Mouse (Mus musculus) kidney, postnatal 0 days (tissue): Measurements from ENCODE around the gene Por. TPM values are rescaled to one million over a fixed set of nuclear protein-coding genes. Genes with fewer than 3 reads are reported as not detected.

Experiments
- ATAC-seq: fragments of 200-750 bp; cut with Nextera tagmentation; replicated peaks from 2 replicates; pipeline ENCODE4 v1.8.0; 2017; ENCODE audit warnings: low read depth, moderate number of reproducible peaks, moderate TSS enrichment, moderate library complexity; ENCODE audit not compliant: low FRiP score
- DNase-seq: peaks from one replicate; pipeline ENCODE4 v3.0.0-alpha.2; 2016; ENCODE audit warnings: low spot score
- H3K27ac ChIP-seq: fragments of 300-500 bp; sonication (generic); 2 replicates; pipeline ENCODE4 v1.5.1; 2014; ENCODE audit warnings: mild to moderate bottlenecking
- H3K27me3 ChIP-seq: fragments of 300-500 bp; sonication (generic); 2 replicates; pipeline ENCODE4 v1.6.1; 2014; ENCODE audit warnings: low read length, mixed read lengths; ENCODE audit not compliant: insufficient read depth
- H3K36me3 ChIP-seq: fragments of 300-500 bp; sonication (generic); 2 replicates; pipeline ENCODE4 v1.6.1; 2014; ENCODE audit warnings: low read length, mixed read lengths; ENCODE audit not compliant: insufficient read depth
- H3K4me1 ChIP-seq: fragments of 300-500 bp; sonication (generic); replicated peaks from 2 replicates; pipeline ENCODE4 v1.6.1; 2014; ENCODE audit warnings: antibody characterized with exemption, low read length, mixed read lengths; ENCODE audit not compliant: insufficient read depth
- H3K4me2 ChIP-seq: fragments of 300-500 bp; sonication (generic); 2 replicates; pipeline ENCODE4 v1.6.1; 2014; ENCODE audit warnings: mild to moderate bottlenecking, low read length, moderate library complexity, mixed read lengths
- H3K4me3 ChIP-seq: fragments of 300-500 bp; sonication (generic); replicated peaks from 2 replicates; pipeline ENCODE4 v1.5.1; 2014; ENCODE audit warnings: low read depth, low read length
- H3K9ac ChIP-seq: fragments of 300-500 bp; sonication (generic); 2 replicates; pipeline ENCODE4 v1.6.1; 2014; ENCODE audit warnings: low read depth, low read length
- H3K9me3 ChIP-seq: fragments of 300-500 bp; sonication (generic); replicated peaks from 2 replicates; pipeline ENCODE4 v1.6.1; 2016; ENCODE audit warnings: low read length, inconsistent platforms, mixed read lengths
- CTCF ChIP-seq: IDR thresholded peaks from 2 replicates; pipeline ENCODE4 v1.5.1; 2016; ENCODE audit warnings: antibody characterized with exemption, low read depth, mild to moderate bottlenecking, moderate library complexity
- WGBS: fragments of 180-500 bp; shearing (Covaris S2); extraction: QIAGEN DNeasy Blood & Tissue Kit; methylation state at CpG from one replicate; pipeline ENCODE4 v1.1.7; 2014; 5-methylcytosine and 5-hydroxymethylcytosine counted together
- polyA plus RNA-seq: library from polyadenylated mRNA; unstranded; fragments of >200 nt; fragmentation: Nextera tagmentation; extraction: Ambion mirVana; gene quantifications from 2 replicates; pipeline ENCODE4 v1.2.1, GENCODE M21; 2015

The Por gene
- polyA plus RNA-seq, 1 experiment from 2014 or later = 86.4 TPM

GRCm38 (mm10) chr5:135751041-135751440 is 81.2 kb downstream of the Por start:
- H3K4me2 ChIP-seq = no peak overlapping the region
- no peak overlapping the region for H3K9ac ChIP-seq
- no peak for ATAC-seq
- no peaks in the 10 kb centered on the region for H3K36me3 ChIP-seq
- DNase-seq = no peak
- TF ChIP-seq CTCF = no peak
- no peaks in the 10 kb centered on the region for H3K4me1 ChIP-seq
- no peak overlapping the region for H3K27ac ChIP-seq
- no peak overlapping the region for H3K4me3 ChIP-seq
- no peaks in the 10 kb centered on the region for H3K27me3 ChIP-seq
- 67% methylated on average over 1 of the region's 1 CpGs for WGBS
- H3K9me3 ChIP-seq = no peaks in the 10 kb centered on the region

GRCm38 (mm10) chr5:135751595-135751994 is 81.8 kb downstream of the Por start:
- H3K4me2 ChIP-seq = no peak overlapping the region
- no peak for TF ChIP-seq CTCF
- H3K36me3 ChIP-seq = no peaks in the 10 kb centered on the region
- H3K4me3 ChIP-seq = no peak overlapping the region
- H3K9ac ChIP-seq = no peak overlapping the region
- no peaks in the 10 kb centered on the region for H3K9me3 ChIP-seq
- 79% methylated on average over 2 of the region's 2 CpGs for WGBS
- H3K27me3 ChIP-seq = no peaks in the 10 kb centered on the region
- DNase-seq = no peak
- H3K27ac ChIP-seq = no peak overlapping the region
- no peaks in the 10 kb centered on the region for H3K4me1 ChIP-seq
- no peak for ATAC-seq

GRCm38 (mm10) chr5:135761881-135762280 is 92.0 kb downstream of the Por start:
- no peak overlapping the region for H3K4me2 ChIP-seq
- 57% methylated on average over 3 of the region's 3 CpGs for WGBS
- H3K27me3 ChIP-seq = no peaks in the 10 kb centered on the region

DNA sequence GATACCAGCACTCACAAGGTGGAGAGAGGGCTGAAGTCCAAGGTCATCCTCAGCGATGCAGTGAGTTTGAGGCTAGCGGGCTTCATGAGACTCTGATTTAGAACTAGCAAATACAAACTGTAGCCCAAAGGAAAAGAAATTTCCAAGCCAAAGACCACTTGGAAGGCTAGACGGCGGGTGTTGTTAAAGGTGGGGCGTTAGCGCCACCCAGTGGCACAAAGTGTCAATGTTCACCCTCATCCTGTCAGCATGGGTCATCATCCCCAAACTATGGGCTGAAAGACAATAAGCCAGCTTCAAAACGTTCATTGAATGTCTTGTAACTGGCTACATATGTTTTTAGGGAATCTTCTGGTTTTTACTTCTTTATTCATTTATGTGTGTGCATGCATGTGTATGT is 93.7 kb downstream of the Por start:
- ATAC-seq (no peak), DNase-seq (peak; percentile 90)
- no peak overlapping the region for H3K4me3 ChIP-seq
- no peaks in the 10 kb centered on the region for H3K9me3 ChIP-seq
- H3K27me3 ChIP-seq = no peaks in the 10 kb centered on the region
- 2% methylated on average over 7 of the region's 7 CpGs for WGBS
- no peaks in the 10 kb centered on the region for H3K36me3 ChIP-seq
- no peak overlapping the region for H3K9ac ChIP-seq
- H3K4me2 ChIP-seq = no peak overlapping the region
- peak; percentile 93 for TF ChIP-seq CTCF
- no peaks in the 10 kb centered on the region for H3K4me1 ChIP-seq
- H3K27ac ChIP-seq = no peak overlapping the region

More at GRCm38 (mm10) chr5:135761881-135762280, 92.0 kb downstream of the Por start:
- DNase-seq = no peak
- Histone ChIP-seq H3K9me3 (no peaks in the 10 kb centered on the region), H3K4me1 (no peaks in the 10 kb centered on the region), H3K4me3 (no peak overlapping the region), H3K27ac (no peak overlapping the region), H3K36me3 (no peaks in the 10 kb centered on the region), H3K9ac (no peak overlapping the region)
- no peak for ATAC-seq
- no peak for TF ChIP-seq CTCF

DNA sequence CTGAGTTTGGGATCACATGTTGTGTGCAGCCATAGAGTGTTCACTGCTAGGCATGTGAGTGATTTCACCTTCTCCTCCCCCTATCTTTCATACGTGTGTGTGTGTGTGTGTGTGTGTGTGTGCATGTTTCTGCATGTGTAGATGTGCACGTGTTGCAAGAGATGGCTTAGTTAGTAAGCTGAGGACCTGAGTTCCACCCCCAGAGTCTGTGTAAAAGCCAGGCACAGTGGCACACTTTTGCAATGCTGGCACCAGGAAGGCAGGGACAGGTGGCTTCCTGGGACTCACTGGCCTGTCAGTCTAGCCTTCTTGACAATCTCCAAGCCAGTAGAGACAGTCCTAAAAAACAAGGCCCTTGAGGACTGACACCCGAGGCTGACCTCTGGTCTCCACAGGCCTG is 95.1 kb downstream of the Por start:
- DNase-seq (no peak), ATAC-seq (no peak)
- Histone ChIP-seq H3K9ac (no peak overlapping the region), H3K27me3 (no peaks in the 10 kb centered on the region), H3K4me2 (no peak overlapping the region), H3K9me3 (no peaks in the 10 kb centered on the region), H3K36me3 (no peaks in the 10 kb centered on the region), H3K4me3 (no peak overlapping the region), H3K4me1 (no peaks in the 10 kb centered on the region), H3K27ac (no peak overlapping the region)
- no peak for TF ChIP-seq CTCF
- WGBS = 65% methylated on average over 3 of the region's 3 CpGs

DNA sequence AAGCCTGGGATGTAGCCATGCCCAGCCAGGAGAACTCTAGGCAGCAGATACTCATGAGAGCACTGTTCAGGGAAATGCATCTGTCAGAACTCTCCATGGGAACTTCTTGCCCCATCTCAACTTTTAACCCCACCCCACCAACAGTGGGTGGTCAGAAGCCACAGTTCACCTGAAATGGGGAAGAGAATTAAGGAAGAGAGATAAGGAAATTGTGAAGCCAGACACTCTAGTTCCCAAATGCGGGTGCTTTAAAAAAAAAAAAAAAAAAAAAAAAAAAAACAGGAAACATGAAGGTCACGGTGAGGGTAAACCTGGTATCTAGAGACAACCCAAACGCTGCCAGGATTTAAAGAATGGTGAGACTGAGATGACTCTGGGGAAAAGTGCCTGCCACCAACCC is 102.7 kb downstream of the Por start:
- Histone ChIP-seq H3K9me3 (no peaks in the 10 kb centered on the region), H3K27me3 (no peaks in the 10 kb centered on the region), H3K27ac (no peak overlapping the region), H3K36me3 (no peaks in the 10 kb centered on the region), H3K4me3 (no peak overlapping the region), H3K4me1 (0 out of 2 replicates have a peak, but pooled peaks cover 3% of the 10 kb centered on the region), H3K4me2 (no peak overlapping the region), H3K9ac (no peak overlapping the region)
- WGBS = 30% methylated on average over 3 of the region's 3 CpGs
- TF ChIP-seq CTCF = no peak
- DNase-seq = no peak
- ATAC-seq = no peak

DNA sequence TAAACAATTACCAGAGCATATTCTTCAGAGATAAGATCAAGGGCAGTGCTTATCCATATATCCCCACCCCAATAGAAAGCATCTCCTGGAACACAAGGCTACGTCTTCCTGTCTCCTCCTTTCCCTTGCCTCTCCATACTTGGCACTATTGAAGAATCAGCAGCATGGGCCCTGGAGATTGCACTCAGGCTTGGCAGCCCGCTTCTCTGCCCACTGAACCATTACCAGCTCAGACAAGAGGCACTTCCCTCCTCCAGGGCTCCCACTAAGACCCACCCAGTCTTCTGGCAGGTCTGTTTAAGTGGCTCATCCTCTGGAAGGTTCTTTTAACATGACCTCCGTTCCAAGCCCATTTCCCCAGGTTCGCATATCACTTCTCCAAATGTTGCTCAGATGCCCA is 106.7 kb downstream of the Por start:
- Histone ChIP-seq H3K9ac (no peak overlapping the region), H3K4me3 (no peak overlapping the region), H3K4me1 (peaks cover 14% of the 10 kb centered on the region; the same call in 1 of the 2 replicates), H3K27ac (no peak overlapping the region), H3K4me2 (no peak overlapping the region), H3K36me3 (0 out of 2 replicates have a peak, but pooled peaks cover under 1% of the 10 kb centered on the region), H3K9me3 (no peaks in the 10 kb centered on the region), H3K27me3 (no peaks in the 10 kb centered on the region)
- WGBS = 44% methylated on average over 4 of the region's 4 CpGs
- no peak for TF ChIP-seq CTCF
- ATAC-seq (no peak), DNase-seq (peak; percentile 50)
